Mouse (Mus musculus) 3T3-L1 (cell line): ENCODE measurements around the gene Invs.
A peak's percentile ranks its signal among the peaks of the same experiment; 100 is the strongest.

Experiments
- DNase-seq: peaks from one replicate; pipeline ENCODE4 v3.0.0-alpha.2; 2015; ENCODE audit warnings: low read depth, low spot score

Gene Invs

GRCm38 (mm10) chr4:48327192-48327591 lies 47.6 kb downstream of the Invs start:
- no peak for DNase-seq

GRCm38 (mm10) chr4:48328042-48328441 lies 48.5 kb downstream of the Invs start:
- DNase-seq = no peak

GRCm38 (mm10) chr4:48332453-48333051 lies 53.0 kb downstream of the Invs start:
- peak; percentile 30 for DNase-seq

GRCm38 (mm10) chr4:48334927-48335763 lies 55.6 kb downstream of the Invs start:
- no peak for DNase-seq

GRCm38 (mm10) chr4:48342705-48343104 lies 63.1 kb downstream of the Invs start:
- no peak for DNase-seq

- no peak for DNase-seq
These were observed 82.8 kb downstream of the Invs start for GRCm38 (mm10) chr4:48362367-48362766.

- no peak for DNase-seq
These were observed 91.5 kb downstream of the Invs start for GRCm38 (mm10) chr4:48371037-48371436.

GRCm38 (mm10) chr4:48380940-48381339 lies 101.4 kb downstream of the Invs start:
- peak; percentile 87 for DNase-seq

GRCm38 (mm10) chr4:48382506-48382905 lies 102.9 kb downstream of the Invs start:
- DNase-seq = no peak

- no peak for DNase-seq
These were observed 117.4 kb downstream of the Invs start for GRCm38 (mm10) chr4:48396949-48397348.

GRCm38 (mm10) chr4:48403066-48403640 lies 123.6 kb downstream of the Invs start:
- no peak for DNase-seq

GRCm38 (mm10) chr4:48405724-48406491 lies 126.3 kb downstream of the Invs start:
- DNase-seq = peak; percentile 19

- DNase-seq = peak; percentile 70
These were observed 127.9 kb downstream of the Invs start for GRCm38 (mm10) chr4:48407350-48408039.

GRCm38 (mm10) chr4:48413473-48413872 lies 133.9 kb downstream of the Invs start:
- no peak for DNase-seq

GRCm38 (mm10) chr4:48415838-48416335 lies 136.3 kb downstream of the Invs start:
- no peak for DNase-seq

GRCm38 (mm10) chr4:48418831-48419468 lies 139.4 kb downstream of the Invs start:
- DNase-seq = no peak

- DNase-seq = no peak
These were observed 143.1 kb downstream of the Invs start for GRCm38 (mm10) chr4:48422633-48423032.

GRCm38 (mm10) chr4:48423738-48424137 lies 144.2 kb downstream of the Invs start:
- DNase-seq = no peak

GRCm38 (mm10) chr4:48427413-48427812 lies 147.9 kb downstream of the Invs start:
- DNase-seq = no peak

- DNase-seq = no peak
These were observed 148.5 kb downstream of the Invs start for GRCm38 (mm10) chr4:48428054-48428453.
